Mouse (Mus musculus) limb, embryonic 12.5 days (tissue): ENCODE results near the gene Setx. TPM values are rescaled to one million over a fixed set of nuclear protein-coding genes. Genes with fewer than 3 reads are reported as not detected.

Source experiments
- ATAC-seq: fragments of 200-750 bp; cut with Nextera tagmentation; 2 replicates; pipeline ENCODE4 v1.8.0; 2017; ENCODE audit warnings: low read depth, moderate TSS enrichment; ENCODE audit not compliant: insufficient number of reproducible peaks, insufficient read depth, low FRiP score, low TSS enrichment
- H3K27ac ChIP-seq: fragments of 300-500 bp; sonication (generic); 2 replicates; pipeline ENCODE4 v1.5.1; 2016; ENCODE audit warnings: mild to moderate bottlenecking, moderate library complexity
- H3K27me3 ChIP-seq: fragments of 300-500 bp; sonication (generic); 2 replicates; pipeline ENCODE4 v1.6.1; 2016; ENCODE audit warnings: mild to moderate bottlenecking, moderate library complexity
- H3K36me3 ChIP-seq: fragments of 300-500 bp; sonication (generic); 2 replicates; pipeline ENCODE4 v1.6.1; 2016; ENCODE audit warnings: mild to moderate bottlenecking, moderate library complexity
- H3K4me1 ChIP-seq: fragments of 300-500 bp; sonication (generic); replicated peaks from 2 replicates; pipeline ENCODE4 v1.6.1; 2016
- H3K4me2 ChIP-seq: fragments of 300-500 bp; sonication (generic); 2 replicates; pipeline ENCODE4 v1.6.1; 2016; ENCODE audit warnings: mild to moderate bottlenecking, moderate library complexity
- H3K4me3 ChIP-seq: fragments of 300-500 bp; sonication (generic); replicated peaks from 2 replicates; pipeline ENCODE4 v1.5.1; 2016; ENCODE audit warnings: mild to moderate bottlenecking
- H3K9ac ChIP-seq: fragments of 300-500 bp; sonication (generic); replicated peaks from 2 replicates; pipeline ENCODE4 v1.6.1; 2016; ENCODE audit warnings: mild to moderate bottlenecking, moderate library complexity
- H3K9me3 ChIP-seq: fragments of 300-500 bp; sonication (generic); 2 replicates; pipeline ENCODE4 v1.6.1; 2016; ENCODE audit warnings: mild to moderate bottlenecking, moderate library complexity
- WGBS: fragments of 180-500 bp; shearing (Covaris S2); methylation state at CpG from one replicate; pipeline ENCODE4 v1.1.7; 2016; 5-methylcytosine and 5-hydroxymethylcytosine counted together
- polyA plus RNA-seq: library from polyadenylated mRNA; unstranded; fragments of >200 nt; fragmentation: Nextera tagmentation; extraction: Ambion mirVana; gene quantifications from 2 replicates; pipeline ENCODE4 v1.2.1, GENCODE M21; 2016

Setx gene
- polyA plus RNA-seq, 1 experiment from 2014 or later: 14.8 TPM

GRCm38 (mm10) chr2:29193819-29194546 is 70.0 kb downstream of the Setx start:
- 24% methylated on average over 16 of the region's 16 CpGs for WGBS
- Histone ChIP-seq H3K27me3 (peaks cover 55% of the 10 kb centered on the region), H3K4me2 (peak overlapping the region; percentile 99), H3K9me3 (no peaks in the 10 kb centered on the region), H3K27ac (no peak overlapping the region), H3K36me3 (no peaks in the 10 kb centered on the region), H3K4me3 (peak overlapping the region; percentile 54), H3K4me1 (peaks cover 10% of the 10 kb centered on the region), H3K9ac (no peak overlapping the region; the same call in 1 of the 2 replicates)
- ATAC-seq: no peak

- H3K27me3 ChIP-seq: peaks cover 57% of the 10 kb centered on the region
- H3K36me3 ChIP-seq: no peaks in the 10 kb centered on the region
- H3K27ac ChIP-seq: no peak overlapping the region
- no peaks in the 10 kb centered on the region for H3K9me3 ChIP-seq
- peak overlapping the region; percentile 99 for H3K4me2 ChIP-seq
- peak overlapping the region; percentile 54 for H3K4me3 ChIP-seq
- WGBS: 2% methylated on average over 61 of the region's 61 CpGs
- H3K4me1 ChIP-seq: peaks cover 10% of the 10 kb centered on the region
- peak overlapping the region; percentile 63 for H3K9ac ChIP-seq
- peak; percentile 69; the same call in 1 of the 2 replicates for ATAC-seq
Measured at GRCm38 (mm10) chr2:29194547-29195463, 70.8 kb downstream of the Setx start.

GRCm38 (mm10) chr2:29196844-29197243 is 72.9 kb downstream of the Setx start:
- Histone ChIP-seq H3K9me3 (no peaks in the 10 kb centered on the region), H3K9ac (no peak overlapping the region), H3K4me1 (peaks cover 10% of the 10 kb centered on the region), H3K36me3 (no peaks in the 10 kb centered on the region), H3K27me3 (peaks cover 67% of the 10 kb centered on the region), H3K27ac (no peak overlapping the region), H3K4me3 (no peak overlapping the region), H3K4me2 (no peak overlapping the region)
- WGBS: 64% methylated on average over 12 of the region's 12 CpGs
- no peak for ATAC-seq

- WGBS: 76% methylated on average over 5 of the region's 5 CpGs
- Histone ChIP-seq H3K9ac (no peak overlapping the region), H3K36me3 (no peaks in the 10 kb centered on the region), H3K27me3 (peaks cover 68% of the 10 kb centered on the region), H3K4me2 (no peak overlapping the region), H3K27ac (no peak overlapping the region), H3K4me1 (peaks cover 10% of the 10 kb centered on the region), H3K9me3 (no peaks in the 10 kb centered on the region), H3K4me3 (no peak overlapping the region)
- no peak for ATAC-seq
Measured at GRCm38 (mm10) chr2:29198446-29198845, 74.5 kb downstream of the Setx start.

GRCm38 (mm10) chr2:29199909-29200308 is 75.9 kb downstream of the Setx start:
- H3K4me3 ChIP-seq: no peak overlapping the region
- WGBS: 6% methylated on average over 3 of the region's 3 CpGs
- no peaks in the 10 kb centered on the region for H3K36me3 ChIP-seq
- no peak for ATAC-seq
- peaks cover 6% of the 10 kb centered on the region for H3K4me1 ChIP-seq
- no peaks in the 10 kb centered on the region for H3K9me3 ChIP-seq
- no peak overlapping the region for H3K9ac ChIP-seq
- peaks cover 59% of the 10 kb centered on the region for H3K27me3 ChIP-seq
- H3K4me2 ChIP-seq: no peak overlapping the region
- H3K27ac ChIP-seq: no peak overlapping the region

- Histone ChIP-seq H3K27ac (no peak overlapping the region), H3K36me3 (no peaks in the 10 kb centered on the region), H3K4me3 (no peak overlapping the region), H3K4me1 (no peaks in the 10 kb centered on the region), H3K4me2 (no peak overlapping the region), H3K9me3 (no peaks in the 10 kb centered on the region), H3K9ac (no peak overlapping the region), H3K27me3 (peaks cover 44% of the 10 kb centered on the region)
- 60% methylated on average over 11 of the region's 11 CpGs for WGBS
- no peak for ATAC-seq
Measured at GRCm38 (mm10) chr2:29201223-29201955, 77.4 kb downstream of the Setx start.

- Histone ChIP-seq H3K36me3 (no peaks in the 10 kb centered on the region), H3K4me3 (no peak overlapping the region), H3K27ac (no peak overlapping the region), H3K4me1 (no peaks in the 10 kb centered on the region), H3K27me3 (peaks cover 17% of the 10 kb centered on the region; the same call in 1 of the 2 replicates), H3K4me2 (no peak overlapping the region), H3K9me3 (no peaks in the 10 kb centered on the region), H3K9ac (no peak overlapping the region)
- no peak for ATAC-seq
- 8% methylated on average over 8 of the region's 8 CpGs for WGBS
Measured at GRCm38 (mm10) chr2:29206156-29206555, 82.2 kb downstream of the Setx start.

- H3K27ac ChIP-seq: no peak overlapping the region
- ATAC-seq: no peak
- no peak overlapping the region for H3K9ac ChIP-seq
- H3K4me1 ChIP-seq: no peaks in the 10 kb centered on the region; the same call in 1 of the 2 replicates
- H3K4me2 ChIP-seq: no peak overlapping the region
- H3K36me3 ChIP-seq: no peaks in the 10 kb centered on the region
- H3K9me3 ChIP-seq: no peaks in the 10 kb centered on the region
- no peaks in the 10 kb centered on the region for H3K27me3 ChIP-seq
- 49% methylated on average over 8 of the region's 8 CpGs for WGBS
- H3K4me3 ChIP-seq: no peak overlapping the region
Measured at GRCm38 (mm10) chr2:29216286-29217012, 92.5 kb downstream of the Setx start.

- Histone ChIP-seq H3K4me1 (no peaks in the 10 kb centered on the region; the same call in 1 of the 2 replicates), H3K27ac (no peak overlapping the region), H3K4me2 (no peak overlapping the region), H3K9ac (no peak overlapping the region), H3K27me3 (no peaks in the 10 kb centered on the region), H3K4me3 (no peak overlapping the region), H3K36me3 (no peaks in the 10 kb centered on the region), H3K9me3 (no peaks in the 10 kb centered on the region)
- 81% methylated on average over 5 of the region's 5 CpGs for WGBS
- ATAC-seq: no peak
Measured at GRCm38 (mm10) chr2:29217042-29217441, 93.1 kb downstream of the Setx start.

- no peak overlapping the region for H3K4me3 ChIP-seq
- H3K4me1 ChIP-seq: no peaks in the 10 kb centered on the region; the same call in 1 of the 2 replicates
- no peak overlapping the region for H3K27ac ChIP-seq
- WGBS: 75% methylated on average over 10 of the region's 10 CpGs
- H3K9ac ChIP-seq: no peak overlapping the region
- H3K27me3 ChIP-seq: no peaks in the 10 kb centered on the region
- no peaks in the 10 kb centered on the region for H3K36me3 ChIP-seq
- H3K4me2 ChIP-seq: no peak overlapping the region
- ATAC-seq: no peak
- no peaks in the 10 kb centered on the region for H3K9me3 ChIP-seq
Measured at GRCm38 (mm10) chr2:29217897-29218296, 93.9 kb downstream of the Setx start.
